Mouse (Mus musculus): ENCODE measurements around the gene Rhbdl2. TPM values are rescaled to one million over a fixed set of nuclear protein-coding genes. Genes with fewer than 3 reads are reported as not detected.

Gene Rhbdl2
- total RNA-seq, 4 experiments from 2014 or later, result 0.45 to 0.73 (median 0.66) TPM; not detected in 1

DNA sequence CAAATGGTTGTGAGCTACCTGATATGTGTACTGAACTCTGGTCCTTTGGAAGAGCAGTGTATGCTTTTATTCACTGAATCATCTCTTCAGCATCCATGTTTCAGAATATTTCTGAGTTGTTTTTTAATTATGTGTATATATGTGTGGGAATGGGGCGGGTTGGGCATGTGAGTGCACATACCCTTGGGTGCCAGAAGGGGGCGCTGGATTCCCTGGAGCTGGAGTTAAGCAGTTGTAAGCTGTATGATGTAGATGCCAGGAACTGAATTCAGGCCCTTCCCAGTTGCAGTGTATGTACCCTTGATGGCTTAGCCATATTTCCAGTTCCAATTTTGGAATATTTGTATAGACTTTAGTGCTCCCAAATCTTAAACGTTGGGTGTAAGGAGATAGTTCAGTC is 24.9 kb downstream of the Rhbdl2 start:
- DNase-seq (ENCODE audit: low spot score in 2 of 2), result no peak

DNA sequence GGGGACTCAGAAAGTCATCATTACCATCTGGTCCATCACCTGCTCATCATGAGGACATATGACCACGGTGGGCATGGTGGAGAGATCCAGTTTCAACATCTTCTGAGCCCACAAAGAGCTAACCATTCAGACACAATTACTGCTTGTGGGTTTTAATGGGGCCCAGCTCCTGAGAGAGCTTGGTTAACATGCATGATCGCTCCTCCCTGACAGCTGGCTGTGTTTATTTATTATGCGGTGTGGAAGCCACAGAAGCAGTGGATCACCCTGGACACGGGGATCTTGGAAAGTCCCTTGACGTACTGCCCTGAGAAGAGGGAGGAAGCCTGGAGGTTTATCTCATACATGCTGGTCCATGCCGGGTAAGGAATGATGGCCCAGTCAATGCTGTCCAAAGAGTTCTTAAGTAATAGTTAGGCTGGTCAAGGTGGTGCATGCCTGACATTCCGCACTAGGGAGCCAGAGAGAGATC is 26.4 kb downstream of the Rhbdl2 start:
- DNase-seq (ENCODE audit: low spot score in 2 of 2), result no peak

DNA sequence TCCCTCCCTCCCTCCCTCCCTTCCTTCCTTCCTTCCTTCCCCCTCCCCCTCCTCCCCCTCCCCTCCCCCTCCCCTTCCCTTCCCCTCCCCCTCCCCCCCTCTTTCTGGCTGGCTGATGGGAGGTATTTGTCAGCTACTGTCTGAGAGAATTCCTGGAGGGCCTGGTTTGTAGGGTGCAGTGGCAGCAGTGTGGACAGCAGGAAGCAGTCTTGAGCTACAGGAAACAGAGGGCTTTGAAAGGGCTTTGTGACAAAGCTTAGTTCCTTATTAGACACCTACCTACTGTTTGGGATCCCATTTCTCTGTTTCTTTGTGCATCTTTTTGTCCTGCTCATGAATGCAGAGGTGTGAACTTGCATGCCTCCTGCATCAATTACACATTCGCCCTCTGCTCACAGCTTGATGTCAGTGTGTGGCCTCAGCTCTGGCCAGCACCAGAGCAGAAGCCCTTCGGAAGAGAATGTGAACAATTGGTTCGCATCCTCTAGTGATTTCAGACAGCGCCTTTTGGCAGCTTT is 31.5 kb downstream of the Rhbdl2 start:
- DNase-seq (ENCODE audit: low spot score in 2 of 2), result peak in 1 of 2 experiments; percentile 9

DNA sequence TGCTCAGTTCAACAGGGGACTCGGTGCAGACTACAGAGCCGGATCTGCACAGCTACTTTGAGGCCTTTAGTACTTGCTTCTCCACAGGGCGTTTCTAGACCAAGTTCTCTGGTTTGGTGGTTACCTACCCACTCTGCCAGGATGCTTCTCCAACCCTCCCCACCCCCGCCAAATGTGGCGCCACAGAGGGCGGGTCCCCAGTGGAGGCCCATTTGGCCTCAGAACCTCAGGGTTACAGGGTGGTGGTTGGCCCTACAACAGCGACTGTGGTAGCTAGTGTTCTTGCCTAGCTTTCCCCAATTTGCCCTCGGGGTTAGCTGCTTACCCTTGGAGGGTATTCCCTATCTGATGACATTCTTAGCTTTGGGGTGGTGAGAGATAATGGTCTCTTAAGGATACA is 54.5 kb downstream of the Rhbdl2 start:
- no peak for DNase-seq (ENCODE audit: low spot score in 2 of 2)

DNA sequence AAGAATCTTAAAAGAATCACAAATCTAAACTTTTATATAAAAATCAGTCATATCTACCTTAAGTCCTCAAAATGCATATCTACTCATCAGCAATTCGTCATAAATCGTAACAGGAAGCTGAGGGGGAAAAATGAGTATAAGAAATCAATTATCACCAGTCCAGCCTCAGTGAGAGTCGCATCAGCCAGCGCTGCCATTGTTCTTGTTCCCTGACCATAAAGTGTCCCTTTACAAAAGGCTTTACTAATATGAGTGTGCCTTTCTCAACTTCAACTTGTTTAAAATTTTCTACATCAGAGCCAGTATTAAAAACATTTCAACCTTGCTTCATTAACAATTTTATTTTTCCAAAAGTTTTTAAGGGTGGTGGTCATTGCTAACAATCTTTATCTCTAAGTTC is 69.2 kb downstream of the Rhbdl2 start:
- no peak for DNase-seq (ENCODE audit: low spot score in 2 of 2)

DNA sequence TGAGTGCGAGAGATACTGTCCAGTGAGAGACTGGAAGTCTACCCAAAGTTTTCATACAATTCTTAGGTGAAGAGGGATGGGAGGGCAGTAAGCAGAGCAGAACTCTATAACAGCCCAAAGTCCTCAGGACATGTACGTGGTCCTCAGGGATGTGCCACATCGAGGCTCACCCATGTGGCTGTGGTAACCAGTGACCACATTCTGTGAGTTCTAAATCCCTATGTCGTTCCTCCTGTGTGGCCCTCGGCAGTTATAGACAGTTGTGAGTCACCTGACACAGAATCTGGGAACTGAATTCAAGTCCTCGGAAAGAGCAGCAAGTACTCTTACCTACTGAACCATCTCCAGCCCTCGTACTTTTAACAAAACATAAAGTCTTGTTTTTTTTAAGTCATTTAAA is 70.4 kb downstream of the Rhbdl2 start:
- no peak for DNase-seq (ENCODE audit: low spot score in 2 of 2)

DNA sequence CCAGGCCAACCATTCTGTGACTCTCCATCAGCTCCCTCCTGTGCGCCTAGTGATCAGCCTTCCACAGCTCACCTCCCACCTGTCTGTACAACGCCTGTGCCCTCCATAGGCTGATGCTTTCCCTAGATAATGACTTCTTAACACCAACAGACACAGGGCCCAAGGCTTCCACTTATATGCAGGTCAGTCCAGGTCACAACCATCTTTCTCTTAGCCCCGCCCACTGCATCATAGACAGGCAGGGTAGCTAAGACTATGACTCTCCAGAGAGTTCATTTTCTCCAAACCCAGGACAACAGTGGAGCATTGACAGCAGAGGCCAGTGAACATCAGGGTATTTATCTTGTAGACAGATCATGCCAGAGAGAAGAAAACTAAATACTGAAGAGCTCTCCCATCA is 71.7 kb downstream of the Rhbdl2 start, which contains the start of gene 4933427I04Rik:
TSS of gene 4933427I04Rik (plus strand) at position 301 of the 400 bp plus-strand sequence.
- DNase-seq (ENCODE audit: low spot score in 2 of 2), result no peak

DNA sequence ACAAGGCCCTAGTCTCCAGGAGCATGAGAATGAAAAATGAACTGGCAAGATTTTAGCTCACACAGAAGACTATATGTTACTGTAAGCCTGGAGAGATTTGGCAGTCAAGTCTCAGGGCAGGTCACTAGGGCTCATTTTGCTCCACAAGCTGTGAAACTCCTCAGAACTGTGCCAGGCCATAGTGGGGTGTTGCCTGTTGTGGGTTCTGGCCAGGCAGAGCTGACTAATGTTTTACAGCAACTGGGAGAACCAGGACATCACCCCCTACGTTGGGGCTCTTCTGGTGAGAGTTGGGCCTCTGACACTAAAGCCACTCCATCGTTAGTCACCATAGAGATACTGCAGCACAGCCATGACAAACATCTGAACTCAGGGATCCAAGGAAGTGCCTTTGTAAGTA is 72.1 kb downstream of the Rhbdl2 start:
- no peak for DNase-seq (ENCODE audit: low spot score in 2 of 2)

DNA sequence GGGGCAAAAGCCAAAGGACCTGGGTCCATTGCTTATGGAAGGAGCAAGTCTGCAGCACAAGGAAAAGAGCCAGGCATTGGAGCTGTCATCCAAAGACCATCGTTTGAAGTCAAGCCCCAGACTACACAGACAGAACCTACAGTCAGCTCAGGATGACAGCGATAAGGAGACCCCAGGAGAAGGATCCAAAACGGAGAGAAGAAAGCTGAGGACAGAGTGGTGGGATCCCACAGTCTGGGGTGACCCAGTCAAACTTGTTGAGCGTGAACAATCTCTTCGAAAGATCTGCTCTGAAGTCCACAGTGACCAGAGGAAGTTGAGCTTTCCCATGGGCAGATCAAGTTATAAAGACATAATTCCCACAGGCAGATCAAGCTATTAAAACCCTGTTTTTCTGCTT is 72.9 kb downstream of the Rhbdl2 start:
- DNase-seq (ENCODE audit: low spot score in 2 of 2), result no peak

Other genes starting within 250 kb of the Rhbdl2 start
- gene Macf1, start 103.5 kb upstream of the Rhbdl2 start, total RNA-seq (2022), result 100 to 1,000 TPM; 235 to 265 (median 249) TPM
- 100 to 1,000 TPM; 145 to 182 (median 170) TPM for gene Ndufs5, start 69.7 kb upstream of the Rhbdl2 start, total RNA-seq (2022)
- gene Akirin1, start 37.5 kb upstream of the Rhbdl2 start, total RNA-seq (2022), result 10 to 100 TPM; 54.7 to 59.0 (median 56.9) TPM
- not detected for gene 4933427I04Rik, start 71.8 kb downstream of the Rhbdl2 start, total RNA-seq (2022)
- 10 to 100 TPM in 1 of 4 experiments, 1 to 10 TPM in 3; 7.3 to 14.1 (median 8.7) TPM for gene Mycbp, start 117.0 kb downstream of the Rhbdl2 start, total RNA-seq (2022)
- gene Rragc, start 129.6 kb downstream of the Rhbdl2 start, total RNA-seq (2022), result 10 to 100 TPM; 57.8 to 68.5 (median 59.3) TPM
- gene 4930535I16Rik, start 130.1 kb downstream of the Rhbdl2 start, total RNA-seq (2022), result under 1 TPM in 1 of 4 experiments, not detected in 3; 0.70 TPM